Mouse (Mus musculus): ENCODE measurements around the gene Rufy2.

DNA sequence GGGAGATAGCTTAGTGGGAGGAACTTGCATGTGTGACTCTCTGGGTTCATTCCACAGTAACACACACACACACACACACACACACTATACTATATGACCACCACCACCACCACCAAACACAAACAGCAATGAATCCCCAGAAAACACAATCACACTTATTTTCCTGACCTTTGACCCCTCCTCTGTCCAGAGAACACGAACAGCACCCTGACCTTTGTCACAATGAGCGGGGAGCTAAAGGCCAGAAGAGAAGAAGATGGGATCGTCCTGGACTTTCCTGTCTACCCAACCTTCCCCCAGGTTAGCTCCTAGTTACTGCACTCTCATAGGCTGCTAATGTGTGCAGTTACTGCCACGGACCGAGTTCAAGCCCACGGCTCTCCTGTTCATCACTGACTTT lies 72.0 kb downstream of the Rufy2 start:
- no peak for TF ChIP-seq CTCF (IDR thresholded peaks at IDR 0.05; ENCODE audit: borderline replicate concordance, insufficient read depth, low read length)
- TF ChIP-seq POLR2A (IDR thresholded peaks at IDR 0.05; ENCODE audit: low read depth, low read length): no peak
